Mouse (Mus musculus) adrenal gland, postnatal 14 days (tissue): ENCODE measurements around the gene Grid2. TPM values are rescaled to one million over a fixed set of nuclear protein-coding genes. Genes with fewer than 3 reads are reported as not detected.

Source experiments
- DNase-seq: peaks from one replicate; pipeline ENCODE4 v3.0.0; 2021; ENCODE audit warnings: mixed read lengths
- total RNA-seq: library from RNA; stranded (reverse); gene quantifications from 2 replicates; pipeline ENCODE4 v1.2.3, GENCODE M21; 2021

The Grid2 gene
- total RNA-seq, 1 experiment from 2014 or later = 0.15 TPM

DNA sequence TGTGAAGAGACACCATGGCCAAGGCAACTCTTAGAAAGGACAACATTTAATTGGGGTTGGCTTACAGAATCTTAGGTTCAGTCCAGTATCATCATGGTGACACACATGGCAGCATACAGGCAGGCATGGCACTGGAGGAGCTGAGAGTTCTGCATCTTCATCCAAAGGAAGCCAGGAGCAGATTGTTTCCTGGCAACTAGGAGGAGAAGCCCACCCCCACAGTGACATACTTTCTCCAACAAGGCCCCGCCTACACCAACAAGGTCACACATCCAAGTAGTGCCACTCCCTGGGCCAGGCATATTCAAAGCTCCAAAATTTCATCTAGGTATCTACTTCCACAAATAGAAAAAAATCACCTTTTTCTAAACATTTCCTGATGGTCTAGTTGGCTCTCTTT, 1351.4 kb downstream of the Grid2 start:
- no peak for DNase-seq

- DNase-seq = peak; percentile 22
Observed at GRCm38 (mm10) chr6:64607942-64608341, 1352.3 kb downstream of the Grid2 start.

DNA sequence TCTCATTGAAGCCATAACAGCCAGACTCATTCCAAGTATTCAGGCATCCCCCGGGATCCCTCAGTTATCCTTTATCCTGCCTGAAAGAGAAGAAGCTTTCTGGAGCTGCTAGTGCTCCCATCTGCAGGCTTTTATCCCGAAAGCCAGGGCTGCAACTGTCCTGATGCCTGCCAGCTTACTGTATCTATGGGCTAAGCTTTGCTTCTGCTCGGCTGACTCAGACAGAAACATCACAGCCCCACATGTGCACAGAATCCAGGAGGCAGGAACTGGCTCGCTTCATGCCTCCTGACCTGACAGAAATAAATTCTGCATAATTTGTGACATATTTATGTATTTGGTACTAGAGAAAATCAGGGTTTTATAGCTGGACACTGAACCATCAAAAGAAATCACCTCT, 1361.2 kb downstream of the Grid2 start:
- DNase-seq = no peak

- DNase-seq = no peak
Observed at GRCm38 (mm10) chr6:64617417-64618135, 1361.9 kb downstream of the Grid2 start.

- no peak for DNase-seq
Observed at GRCm38 (mm10) chr6:64623404-64623803, 1367.7 kb downstream of the Grid2 start.

- DNase-seq = no peak
Observed at GRCm38 (mm10) chr6:64647661-64648060, 1392.0 kb downstream of the Grid2 start.

- DNase-seq = no peak
Observed at GRCm38 (mm10) chr6:64648196-64648595, 1392.5 kb downstream of the Grid2 start.

DNA sequence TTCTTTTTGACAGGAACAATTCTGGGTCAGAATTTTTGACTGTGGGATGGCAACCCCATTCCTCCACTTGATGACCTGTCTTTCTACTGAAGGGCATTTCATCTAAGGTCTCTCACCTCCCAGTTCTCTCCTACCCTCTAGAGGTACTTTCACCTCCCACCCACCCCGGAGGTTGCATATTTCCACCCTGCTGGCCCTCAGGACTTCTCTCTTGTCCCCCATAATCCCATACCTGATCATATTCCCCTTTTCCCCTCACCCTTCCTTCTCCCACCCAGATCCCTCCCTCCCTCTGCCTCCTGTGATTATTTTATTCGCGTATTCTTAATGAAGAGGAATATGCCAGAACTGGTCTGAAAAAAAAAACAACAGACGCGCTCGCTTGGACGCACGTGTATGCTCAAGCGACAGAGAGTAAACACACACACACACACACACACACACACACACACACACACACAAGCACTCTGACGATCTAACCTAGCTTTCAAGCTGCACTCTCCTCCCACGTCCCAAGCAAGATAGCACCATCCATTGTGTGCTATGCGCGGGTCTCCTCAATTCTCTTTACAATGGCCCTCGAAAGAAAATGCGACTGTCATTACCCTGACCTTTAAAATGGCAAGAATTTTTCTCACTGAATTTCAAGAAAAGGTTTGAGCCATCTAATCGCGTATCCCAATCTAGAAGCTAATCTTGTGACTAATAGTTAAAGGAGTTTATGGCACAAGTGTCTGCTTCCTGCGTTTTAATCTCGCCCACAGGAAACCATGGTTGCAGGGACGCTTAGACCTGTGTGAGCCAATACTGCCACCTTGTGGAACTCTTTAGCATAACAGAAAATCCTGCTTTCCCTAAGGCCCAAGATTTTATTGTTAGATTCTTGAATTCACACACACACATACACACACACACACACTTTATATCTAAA, 1393.9 kb downstream of the Grid2 start:
- peak; percentile 58 for DNase-seq

DNA sequence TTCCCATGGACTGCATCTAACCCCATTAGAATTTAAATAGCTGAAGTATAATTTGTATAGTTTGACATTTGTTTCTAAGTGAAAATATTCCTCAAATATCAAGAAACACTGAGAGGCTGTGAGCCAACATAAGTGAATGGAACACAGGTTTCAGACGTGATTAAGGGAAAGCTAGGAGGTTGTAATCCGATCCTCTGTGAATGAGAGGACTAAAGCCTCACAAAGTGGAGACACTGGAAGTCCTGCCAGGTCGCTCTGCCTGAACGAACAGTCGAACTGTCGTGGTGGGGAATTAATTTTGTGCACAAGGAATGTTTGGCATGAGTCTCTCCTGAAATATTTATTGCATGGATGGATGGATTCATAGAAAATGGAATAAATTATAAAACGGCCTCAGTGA, 1395.1 kb downstream of the Grid2 start:
- DNase-seq = no peak

- no peak for DNase-seq
Observed at GRCm38 (mm10) chr6:64671010-64671409, 1415.3 kb downstream of the Grid2 start.

- no peak for DNase-seq
Observed at GRCm38 (mm10) chr6:64678815-64679214, 1423.1 kb downstream of the Grid2 start.

- peak; percentile 55 for DNase-seq
Observed at GRCm38 (mm10) chr6:64683974-64684373, 1428.3 kb downstream of the Grid2 start.

DNA sequence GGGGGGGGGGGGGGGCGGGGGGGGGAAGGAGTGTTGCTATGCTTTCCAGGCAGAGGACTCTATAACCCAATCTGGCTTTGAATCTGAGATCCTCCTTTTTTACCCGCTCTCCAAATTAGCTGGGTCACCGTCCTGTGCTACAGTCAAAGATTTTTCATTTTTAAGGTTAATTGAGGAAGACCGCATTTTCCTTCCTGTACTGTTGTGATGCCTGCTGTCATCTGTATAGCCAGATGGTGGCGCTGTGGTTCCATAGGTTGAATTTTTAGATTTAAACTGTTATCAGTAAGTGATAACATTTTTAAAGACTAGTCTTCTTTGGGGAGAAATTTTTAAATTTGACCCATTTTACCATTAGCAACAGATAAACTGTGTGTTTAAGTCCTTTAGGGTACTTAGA, 1429.3 kb downstream of the Grid2 start:
- peak; percentile 52 for DNase-seq

- no peak for DNase-seq
Observed at GRCm38 (mm10) chr6:64688181-64688944, 1432.7 kb downstream of the Grid2 start.

DNA sequence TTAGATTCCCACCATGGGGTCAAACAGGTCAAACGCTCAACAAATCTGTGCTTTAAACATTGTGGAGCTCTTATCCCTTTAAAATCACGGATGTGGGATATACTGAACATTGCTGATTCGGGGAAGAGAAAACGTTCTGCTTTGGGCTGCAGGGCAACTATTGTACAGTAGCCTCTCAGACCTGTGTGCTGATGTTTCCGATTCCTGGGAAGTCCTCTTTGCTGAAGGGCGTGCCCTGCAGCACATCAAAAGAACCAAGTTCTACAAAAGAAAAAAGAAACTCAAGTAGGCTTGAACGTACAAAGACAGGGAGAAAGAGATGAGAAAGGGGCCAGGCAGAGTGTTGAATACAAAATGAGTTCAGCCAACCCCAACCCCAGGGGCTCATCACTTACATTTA, 1439.0 kb downstream of the Grid2 start:
- DNase-seq = no peak

DNA sequence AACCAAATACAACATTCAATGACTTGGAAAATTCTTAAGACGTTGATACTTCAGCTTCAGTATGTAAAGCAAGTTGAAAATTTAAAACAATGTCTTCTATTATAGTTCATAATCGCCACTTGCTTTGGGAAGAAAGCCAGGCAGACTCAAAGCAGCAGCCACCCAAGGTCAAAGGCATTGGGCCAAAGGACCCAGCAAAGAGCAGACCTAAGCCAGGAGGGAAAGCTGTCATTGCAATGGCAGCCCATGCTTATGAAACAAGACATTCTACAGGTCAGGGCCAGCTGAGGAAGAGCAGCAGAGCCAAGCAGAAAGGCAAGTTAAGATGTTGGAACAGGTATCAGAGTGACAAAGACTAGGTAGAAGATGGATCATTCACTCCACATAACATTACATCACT, 1448.0 kb downstream of the Grid2 start:
- DNase-seq = peak; percentile 28

DNA sequence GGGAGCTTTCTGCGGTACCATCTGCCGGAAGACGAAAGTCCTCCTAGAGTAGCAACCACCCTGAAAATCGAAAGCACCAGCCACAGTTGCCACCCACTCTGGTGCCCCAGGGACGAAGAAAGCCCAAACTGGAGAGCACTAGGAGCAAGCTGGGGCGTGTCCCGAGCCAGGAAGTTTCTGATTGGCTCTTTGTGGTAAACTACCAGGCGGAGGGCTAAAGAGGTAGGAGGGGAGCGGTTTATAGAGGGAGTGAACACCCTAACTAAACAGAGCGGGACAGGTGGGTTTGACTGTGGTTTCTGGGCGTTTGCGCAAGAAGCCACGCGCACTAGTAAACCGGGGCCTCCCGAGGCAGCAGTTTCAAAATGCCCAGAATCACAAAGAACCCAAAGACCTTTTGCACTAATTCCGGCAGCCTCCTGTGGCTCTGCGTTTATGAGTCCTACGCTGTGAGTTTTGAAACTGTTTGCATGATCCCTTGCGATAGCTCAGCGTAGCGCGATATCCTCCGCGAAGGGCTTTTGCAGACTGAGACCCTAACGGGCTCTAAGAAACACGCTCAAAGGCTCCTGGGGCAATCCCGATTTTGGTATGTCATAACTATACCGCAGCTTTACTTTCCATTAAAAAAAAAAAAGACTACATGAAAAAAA, 1472.2 kb downstream of the Grid2 start:
- DNase-seq = peak; percentile 73

GRCm38 (mm10) chr6:64728499-64729198, 1473.0 kb downstream of the Grid2 start, which contains the start of gene Atoh1:
Gene Atoh1 (plus strand): TSS chr6:64729125.
- peak; percentile 79 for DNase-seq

DNA sequence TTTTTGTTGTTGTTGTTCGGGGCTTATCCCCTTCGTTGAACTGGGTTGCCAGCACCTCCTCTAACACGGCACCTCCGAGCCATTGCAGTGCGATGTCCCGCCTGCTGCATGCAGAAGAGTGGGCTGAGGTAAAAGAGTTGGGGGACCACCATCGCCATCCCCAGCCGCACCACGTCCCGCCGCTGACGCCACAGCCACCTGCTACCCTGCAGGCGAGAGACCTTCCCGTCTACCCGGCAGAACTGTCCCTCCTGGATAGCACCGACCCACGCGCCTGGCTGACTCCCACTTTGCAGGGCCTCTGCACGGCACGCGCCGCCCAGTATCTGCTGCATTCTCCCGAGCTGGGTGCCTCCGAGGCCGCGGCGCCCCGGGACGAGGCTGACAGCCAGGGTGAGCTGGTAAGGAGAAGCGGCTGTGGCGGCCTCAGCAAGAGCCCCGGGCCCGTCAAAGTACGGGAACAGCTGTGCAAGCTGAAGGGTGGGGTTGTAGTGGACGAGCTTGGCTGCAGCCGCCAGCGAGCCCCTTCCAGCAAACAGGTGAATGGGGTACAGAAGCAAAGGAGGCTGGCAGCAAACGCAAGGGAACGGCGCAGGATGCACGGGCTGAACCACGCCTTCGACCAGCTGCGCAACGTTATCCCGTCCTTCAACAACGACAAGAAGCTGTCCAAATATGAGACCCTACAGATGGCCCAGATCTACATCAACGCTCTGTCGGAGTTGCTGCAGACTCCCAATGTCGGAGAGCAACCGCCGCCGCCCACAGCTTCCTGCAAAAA, 1473.7 kb downstream of the Grid2 start:
- peak; percentile 48 for DNase-seq

DNA sequence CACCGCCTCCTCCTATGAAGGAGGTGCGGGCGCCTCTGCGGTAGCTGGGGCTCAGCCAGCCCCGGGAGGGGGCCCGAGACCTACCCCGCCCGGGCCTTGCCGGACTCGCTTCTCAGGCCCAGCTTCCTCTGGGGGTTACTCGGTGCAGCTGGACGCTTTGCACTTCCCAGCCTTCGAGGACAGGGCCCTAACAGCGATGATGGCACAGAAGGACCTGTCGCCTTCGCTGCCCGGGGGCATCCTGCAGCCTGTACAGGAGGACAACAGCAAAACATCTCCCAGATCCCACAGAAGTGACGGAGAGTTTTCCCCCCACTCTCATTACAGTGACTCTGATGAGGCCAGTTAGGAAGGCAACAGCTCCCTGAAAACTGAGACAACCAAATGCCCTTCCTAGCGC, 1474.4 kb downstream of the Grid2 start:
- no peak for DNase-seq
